8 mouse cellular contexts compared by ENCODE assay signal in the genomic region with DNA sequence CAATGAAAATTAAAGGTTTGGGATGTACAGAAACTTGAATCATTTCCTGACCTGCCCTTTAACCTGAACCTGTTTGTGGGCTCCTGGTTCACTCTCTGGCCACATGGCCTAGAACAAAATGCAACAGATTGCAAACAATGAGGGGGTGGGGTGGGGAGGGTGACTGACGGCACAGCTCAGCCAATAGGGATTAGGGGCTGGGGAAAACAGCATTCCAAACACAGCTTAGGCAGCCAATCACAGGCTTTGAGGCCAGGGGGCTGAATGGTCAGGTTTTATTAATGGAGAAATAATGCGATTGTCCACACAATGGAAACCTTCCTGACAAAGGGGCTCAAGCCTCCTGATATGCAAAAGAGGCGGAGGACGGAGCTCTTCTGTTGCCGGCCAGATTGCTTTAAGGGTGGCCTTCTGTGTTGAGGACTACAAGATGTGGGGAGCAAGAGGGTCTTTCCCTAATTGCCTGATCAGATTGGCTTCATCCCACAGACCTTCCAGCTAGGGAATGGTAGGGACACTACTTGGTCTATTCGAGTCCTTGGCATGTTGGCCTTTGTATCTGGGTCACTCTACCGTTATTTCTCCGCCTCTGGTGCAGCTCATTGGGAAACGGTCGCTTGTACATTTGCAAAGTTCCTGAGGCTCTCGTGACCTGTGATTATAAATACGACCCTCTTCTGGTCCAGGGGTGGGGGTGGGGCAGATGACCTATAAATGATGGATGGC. TPM values are rescaled to one million over a fixed set of nuclear protein-coding genes. Genes with fewer than 3 reads are reported as not detected.
A peak's percentile ranks its signal among the peaks of the same experiment; 100 is the strongest.
DNase-seq lines count a peak whose midpoint lies in the region; ATAC-seq and TF ChIP-seq lines count a peak whose summit lies in the region.

No protein-coding gene starts in this region.

- peak in 1 of 2 experiments; percentile 57 for DNase-seq in layer of hippocampus, adult 2 months (ENCODE audit: low spot score in 2 of 2)
- no peak for DNase-seq in layer of hippocampus, adult 8-10 months (ENCODE audit: low spot score in 2 of 2)
- DNase-seq in embryo, embryonic 9.5 days (ENCODE audit: extremely low spot score): peak; percentile 87
- DNase-seq in limb, embryonic 11.5 days (ENCODE audit: low spot score): peak; percentile 78
- no peak for DNase-seq in c-Kit-positive CD71-positive TER-119-positive erythroid progenitor cells, embryonic 14.5 days (ENCODE audit: low spot score)
- DNase-seq in layer of hippocampus, adult 9-11 months: no peak
- no peak for DNase-seq in natural killer cell, adult 2 months (ENCODE audit: low spot score in 2 of 2)

- H3K9me3 ChIP-seq in limb, embryonic 11.5 days (ENCODE audit: control insufficient read depth, low read length): no peaks in the 10 kb centered on the region
- H3K9me3 ChIP-seq in neural tube, embryonic 13.5 days: no peaks in the 10 kb centered on the region

- ATAC-seq in limb, embryonic 11.5 days (ENCODE audit: insufficient number of reproducible peaks, low FRiP score, low TSS enrichment, low read depth): peak; percentile 52; the same call in 1 of the 2 replicates
- ATAC-seq in neural tube, embryonic 13.5 days (ENCODE audit: low read depth): peak; percentile 63

- H3K27me3 ChIP-seq in limb, embryonic 11.5 days (ENCODE audit: control insufficient read depth, insufficient read depth, low read length): no peaks in the 10 kb centered on the region
- H3K27me3 ChIP-seq in neural tube, embryonic 13.5 days: no peaks in the 10 kb centered on the region

- peak overlapping the region; percentile 94 for H3K4me2 ChIP-seq in limb, embryonic 11.5 days (ENCODE audit: low read depth, severe bottlenecking)
- peak overlapping the region; percentile 84 for H3K4me2 ChIP-seq in neural tube, embryonic 13.5 days

- H3K36me3 ChIP-seq in limb, embryonic 11.5 days (ENCODE audit: control insufficient read depth, insufficient read depth, low read length): peaks cover 4% of the 10 kb centered on the region; the same call in 1 of the 2 replicates
- H3K36me3 ChIP-seq in neural tube, embryonic 13.5 days: peaks cover 27% of the 10 kb centered on the region

- TF ChIP-seq CTCF in layer of hippocampus, adult 2 months (conservative IDR thresholded peaks at IDR 0.05): no peak

- peak overlapping the region; percentile 62; the same call in 1 of the 2 replicates for H3K27ac ChIP-seq in layer of hippocampus, adult 2 months
- H3K27ac ChIP-seq in limb, embryonic 11.5 days (replicated peaks; ENCODE audit: low read depth, low read length): no peak overlapping the region
- H3K27ac ChIP-seq in neural tube, embryonic 13.5 days (replicated peaks): peak overlapping the region; percentile 96

- H3K4me3 ChIP-seq in layer of hippocampus, adult 2 months: peak overlapping the region; percentile 86
- peak overlapping the region; percentile 14 for H3K4me3 ChIP-seq in limb, embryonic 11.5 days (ENCODE audit: low read depth, low read length)
- H3K4me3 ChIP-seq in neural tube, embryonic 13.5 days: peak overlapping the region; percentile 92

- WGBS in limb, embryonic 11.5 days: 8% methylated on average over 12 of the region's 12 CpGs
- WGBS in neural tube, embryonic 13.5 days: 1% methylated on average over 12 of the region's 12 CpGs

- peaks cover 33% of the 10 kb centered on the region for H3K4me1 ChIP-seq in limb, embryonic 11.5 days (ENCODE audit: control insufficient read depth, insufficient read depth, low read length)
- H3K4me1 ChIP-seq in neural tube, embryonic 13.5 days (replicated peaks): peaks cover 63% of the 10 kb centered on the region

- peak overlapping the region; percentile 40 for H3K9ac ChIP-seq in limb, embryonic 11.5 days (ENCODE audit: low read length)
- peak overlapping the region; percentile 97 for H3K9ac ChIP-seq in neural tube, embryonic 13.5 days

RNA-seq across cellular contexts. Expression of gene Mycl, which starts 3.2 kb away (rescaled TPM):
- 10 to 100 TPM; 31.8 to 32.4 TPM for total RNA-seq in layer of hippocampus, adult 2 months (2021)
- total RNA-seq in layer of hippocampus, adult 8-10 months (2022): 10 to 100 TPM; 25.0 to 29.0 (median 27.5) TPM
- 32.8 and 39.0 TPM in 2 replicates for polyA plus RNA-seq in limb, embryonic 11.5 days (2014; fragmentation: Nextera tagmentation; extraction: Ambion mirVana)
- 59.6 and 61.3 TPM in 2 replicates for polyA plus RNA-seq in neural tube, embryonic 13.5 days (2015; fragmentation: Nextera tagmentation; extraction: Ambion mirVana)

RNA-seq across cellular contexts. Expression of gene Trit1, which starts 17.7 kb away (rescaled TPM):
- 10 to 100 TPM; 27.5 to 29.4 TPM for total RNA-seq in layer of hippocampus, adult 2 months (2021)
- 10 to 100 TPM; 24.4 to 27.4 (median 26.6) TPM for total RNA-seq in layer of hippocampus, adult 8-10 months (2022)
- polyA plus RNA-seq in limb, embryonic 11.5 days (2014; fragmentation: Nextera tagmentation; extraction: Ambion mirVana): 16.7 and 21.6 TPM in 2 replicates
- polyA plus RNA-seq in neural tube, embryonic 13.5 days (2015; fragmentation: Nextera tagmentation; extraction: Ambion mirVana): 23.0 and 27.2 TPM in 2 replicates

RNA-seq across cellular contexts. Expression of gene Mfsd2a, which starts 37.7 kb away (rescaled TPM):
- 10 to 100 TPM; 45.8 to 49.1 TPM for total RNA-seq in layer of hippocampus, adult 2 months (2021)
- 10 to 100 TPM; 26.7 to 32.6 (median 30.9) TPM for total RNA-seq in layer of hippocampus, adult 8-10 months (2022)
- 7.5 and 8.7 TPM in 2 replicates for polyA plus RNA-seq in limb, embryonic 11.5 days (2014; fragmentation: Nextera tagmentation; extraction: Ambion mirVana)
- polyA plus RNA-seq in neural tube, embryonic 13.5 days (2015; fragmentation: Nextera tagmentation; extraction: Ambion mirVana): 30.2 and 30.3 TPM in 2 replicates

Comparison
In these comparisons a context has a peak if more than half of its experiments do, and no peak if none do; other contexts are left out.
1. DNase-seq: peak in embryo, embryonic 9.5 days (single experiment) and limb, embryonic 11.5 days (single experiment); none in layer of hippocampus, adult 8-10 months (0 of 2), c-Kit-positive CD71-positive TER-119-positive erythroid progenitor cells, embryonic 14.5 days (single experiment), layer of hippocampus, adult 9-11 months (single experiment) and natural killer cell, adult 2 months (0 of 2).
2. H3K4me3 ChIP-seq: peak in every context shown above with its lines; median percentile 92 in neural tube, embryonic 13.5 days; 86 in layer of hippocampus, adult 2 months; 14 in limb, embryonic 11.5 days.